Mouse (Mus musculus): Measurements from ENCODE around the gene Elmod3.
A peak's percentile ranks its signal among the peaks of the same experiment; 100 is the strongest.
"Not testable (repeated sequence)": the region's sequence is repeated elsewhere in the genome, so short reads cannot be mapped to it uniquely, and the experiment has no call there.

Elmod3 gene

DNA sequence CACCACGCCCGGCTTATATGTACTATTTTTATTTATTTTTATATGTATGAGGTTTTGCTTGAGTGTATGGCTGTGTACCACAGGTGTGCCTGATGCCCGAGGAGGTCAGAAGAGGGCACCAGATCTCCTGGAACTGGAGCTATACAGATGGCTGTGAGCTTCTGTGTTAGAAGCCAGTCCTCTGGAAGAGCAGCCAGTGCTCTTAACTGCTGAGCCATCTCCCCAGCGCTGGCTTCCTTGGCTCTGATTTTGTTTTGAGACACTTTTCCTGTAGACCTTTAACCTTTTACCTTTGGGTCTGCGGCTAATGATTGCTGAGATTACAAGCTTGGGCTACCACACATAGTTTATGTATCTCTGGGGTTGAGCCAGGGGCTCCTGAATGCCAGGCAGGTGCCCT, 30.7 kb downstream of the Elmod3 start:
- DNase-seq, result no peak

DNA sequence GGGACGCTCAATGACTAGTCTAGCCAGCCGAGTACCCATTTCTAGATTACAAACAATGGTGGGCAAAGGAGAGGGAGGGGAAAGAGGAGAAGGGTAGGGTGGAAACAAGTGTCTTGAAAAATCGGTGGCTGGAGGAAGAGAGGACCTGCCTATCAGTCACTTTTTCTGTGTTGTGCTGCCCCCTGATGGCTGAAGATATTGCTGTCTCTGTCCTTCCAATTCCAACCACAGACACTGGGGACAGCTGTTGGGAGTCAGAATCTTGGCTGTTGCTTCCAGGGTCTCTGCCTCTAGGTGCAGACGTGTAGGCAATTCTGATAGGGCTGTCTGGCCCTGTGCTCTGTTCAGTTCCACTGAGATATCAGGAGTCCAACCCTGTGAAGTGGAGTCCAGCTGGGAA, 32.2 kb downstream of the Elmod3 start:
- DNase-seq, result peak; percentile 69

DNA sequence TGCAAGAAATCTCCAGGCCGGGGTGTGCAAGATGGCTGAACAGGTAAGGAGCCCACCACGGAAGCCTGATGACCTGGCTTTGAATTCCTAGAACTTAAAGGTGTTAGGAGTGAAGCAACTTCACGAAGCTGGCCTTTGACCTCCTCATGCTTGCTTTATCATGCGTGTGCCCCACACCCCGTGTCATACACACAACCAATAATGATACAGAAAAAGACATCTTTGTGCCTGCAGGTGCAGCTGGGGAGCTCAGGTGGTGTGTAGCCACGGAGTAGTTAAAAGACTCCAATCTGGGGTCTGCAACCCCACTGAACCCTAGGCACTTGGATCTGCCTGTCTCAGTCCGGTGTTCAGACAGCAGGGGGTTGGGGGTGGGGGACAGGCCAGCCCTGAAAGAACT, 32.7 kb downstream of the Elmod3 start:
- DNase-seq, result no peak

DNA sequence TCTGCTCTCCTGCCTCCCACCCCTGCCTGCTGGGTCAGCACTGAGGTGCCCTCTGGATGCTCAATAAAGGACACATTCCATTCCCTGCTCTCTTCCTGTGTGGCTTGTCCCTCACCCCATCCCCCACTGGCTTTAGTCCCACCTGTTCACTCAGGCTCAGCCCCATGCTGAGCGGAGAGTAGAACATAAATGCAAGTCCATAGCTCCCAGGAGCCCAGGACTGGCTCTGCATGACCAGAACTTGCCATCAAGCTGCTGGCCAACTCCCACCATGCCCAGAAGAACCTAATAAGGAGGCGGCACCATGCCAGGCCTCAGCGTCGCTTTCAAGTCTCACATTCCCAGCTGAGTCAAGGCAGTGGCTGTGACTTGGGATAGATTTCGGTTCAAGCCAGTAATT, 35.3 kb downstream of the Elmod3 start:
- no peak for DNase-seq

DNA sequence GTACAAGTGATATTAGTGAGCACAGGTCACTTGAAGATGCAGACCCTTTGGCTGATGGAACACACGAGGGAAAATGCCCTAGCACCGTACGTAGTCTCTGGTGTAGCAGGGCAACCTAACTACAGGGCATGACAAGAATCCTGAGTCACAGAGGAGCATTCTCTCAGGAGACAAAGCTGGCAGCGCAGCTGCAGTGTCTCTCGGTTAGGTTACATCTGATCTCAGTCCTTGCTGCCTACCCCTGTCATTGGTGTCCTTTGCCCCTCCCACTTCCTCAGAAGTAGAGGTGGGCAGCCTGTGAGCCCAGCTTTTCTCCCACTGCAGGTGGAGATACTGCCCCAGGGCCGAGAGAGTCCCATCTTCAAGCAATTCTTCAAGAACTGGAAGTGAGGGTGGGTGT, 35.7 kb downstream of the Elmod3 start:
- DNase-seq, result no peak

DNA sequence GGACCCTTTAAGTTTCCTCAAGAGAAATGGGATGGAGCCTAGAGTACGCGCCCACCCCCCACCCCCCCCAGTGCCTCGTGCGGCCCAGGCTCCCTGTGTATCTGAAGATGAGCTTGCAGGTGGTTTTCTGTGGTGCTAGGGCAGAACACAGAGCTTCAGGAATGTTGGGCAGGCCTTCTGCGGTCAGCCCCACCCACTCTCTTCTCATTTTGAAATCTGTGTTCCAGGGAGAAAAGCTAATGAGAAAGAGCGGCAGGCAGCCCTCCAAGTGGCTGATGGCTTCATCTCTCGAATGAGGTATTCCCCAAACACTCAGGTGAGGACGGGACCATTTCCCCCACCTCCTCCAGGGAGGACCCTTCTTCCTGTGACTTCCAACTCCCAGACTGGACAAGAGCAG, 37.4 kb downstream of the Elmod3 start:
- no peak for DNase-seq

DNA sequence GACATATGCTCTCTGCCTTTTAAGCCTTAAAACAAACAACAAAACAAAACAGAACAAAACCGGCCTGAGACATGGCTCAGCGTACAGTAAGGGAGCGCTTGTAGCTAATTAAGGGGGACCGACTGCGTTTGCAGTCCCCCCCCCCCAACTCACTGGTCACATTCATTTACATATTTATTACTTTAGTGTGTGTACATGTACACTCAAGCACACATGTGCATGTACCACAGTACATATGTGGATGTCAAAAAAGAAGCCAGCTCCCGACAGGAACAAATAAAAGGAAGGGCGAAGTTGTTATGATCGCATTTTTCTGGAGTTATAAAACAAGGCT, 45.2 kb downstream of the Elmod3 start:
- DNase-seq, result no peak

DNA sequence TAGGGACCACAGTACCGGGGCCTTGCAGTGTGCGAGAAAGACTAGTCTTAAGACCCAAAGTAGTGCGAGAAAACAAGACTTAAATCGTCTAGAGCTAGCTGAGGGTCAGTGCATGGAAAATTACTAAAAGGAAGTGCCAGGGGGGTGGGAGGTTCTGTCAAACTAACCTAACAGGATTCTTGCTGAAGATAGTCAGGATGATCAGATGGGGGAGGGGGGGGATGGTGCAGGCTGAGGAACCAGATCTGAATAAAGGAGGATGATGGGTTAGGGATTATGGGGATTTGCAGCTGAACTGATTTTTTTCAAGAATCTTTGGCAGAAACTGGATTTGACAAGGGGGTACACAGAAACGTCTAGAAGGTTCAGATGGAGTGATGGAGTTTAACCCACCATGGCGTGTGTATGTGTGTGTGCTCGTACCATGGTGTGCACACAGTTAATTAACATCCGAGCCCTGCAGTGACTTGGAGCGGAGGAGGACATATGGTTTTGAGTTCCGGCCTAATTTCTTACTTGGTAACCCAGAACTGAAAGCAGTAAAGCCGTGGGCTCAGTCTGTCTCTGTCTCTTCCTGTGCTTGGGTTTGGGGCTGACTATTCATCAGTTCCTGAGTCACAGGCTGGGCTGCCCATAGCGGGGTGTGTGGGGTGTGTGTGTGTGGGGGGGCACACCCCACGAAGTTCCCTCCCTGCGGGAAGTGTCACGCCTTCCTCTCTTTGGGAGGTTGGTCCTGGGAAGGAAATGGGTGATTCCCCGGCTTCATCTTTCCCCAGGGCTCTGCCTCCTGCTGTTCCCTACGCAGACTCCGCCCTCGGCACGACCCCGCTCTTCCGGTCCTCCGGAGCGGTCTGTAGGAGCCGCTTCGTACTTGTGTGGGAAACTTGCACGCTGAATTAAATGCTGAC, 45.8 kb downstream of the Elmod3 start:
- DNase-seq, result no peak

DNA sequence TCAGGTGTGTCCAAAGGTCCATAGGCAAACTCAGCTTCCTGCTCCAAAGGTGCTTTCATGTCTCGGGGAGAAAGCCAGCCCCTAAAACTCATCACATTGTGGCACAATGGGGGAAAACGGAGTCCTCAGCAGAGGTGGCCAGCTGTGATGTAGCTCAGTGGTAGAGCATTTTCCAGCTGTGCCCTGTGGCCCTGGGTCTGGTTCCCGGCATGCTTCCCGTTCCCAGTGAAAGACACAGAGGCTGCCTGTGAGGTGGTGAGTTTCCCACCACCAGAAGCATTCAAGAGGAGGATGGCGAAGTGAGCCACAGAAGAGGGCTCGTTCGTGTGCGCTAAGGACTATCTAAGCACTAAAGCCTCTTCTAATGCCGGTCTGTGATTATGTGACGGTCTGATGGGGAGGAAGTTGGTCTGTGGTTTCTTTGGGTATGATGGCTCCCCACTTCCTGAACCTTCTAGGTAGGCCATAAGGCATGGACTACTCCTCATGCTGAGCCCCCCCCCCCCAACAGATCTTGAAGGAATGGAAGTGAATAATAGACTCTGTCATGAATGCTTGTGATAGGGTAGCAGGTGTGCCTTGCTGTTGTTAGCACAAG, 47.6 kb downstream of the Elmod3 start:
- DNase-seq, result no peak

DNA sequence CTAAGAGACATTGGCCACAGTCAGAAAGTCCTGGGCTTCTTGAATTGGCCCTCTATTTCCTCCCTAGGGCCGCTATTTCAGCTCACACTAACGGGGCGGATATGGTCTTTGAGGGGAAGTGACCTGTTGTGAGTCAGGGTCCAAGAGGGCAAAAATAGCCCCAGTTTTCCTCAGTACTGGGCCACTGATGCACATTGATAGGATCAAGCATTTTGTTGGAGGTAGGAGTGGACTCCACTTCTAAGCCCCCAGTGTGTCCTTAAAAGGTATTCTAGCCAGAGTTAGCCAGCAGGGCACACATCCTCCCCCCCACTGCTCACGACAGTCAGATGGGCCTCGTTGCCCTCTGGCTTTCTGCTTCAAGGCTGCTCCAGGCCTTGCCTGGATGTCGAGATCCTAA, 48.2 kb downstream of the Elmod3 start:
- no peak for DNase-seq

DNA sequence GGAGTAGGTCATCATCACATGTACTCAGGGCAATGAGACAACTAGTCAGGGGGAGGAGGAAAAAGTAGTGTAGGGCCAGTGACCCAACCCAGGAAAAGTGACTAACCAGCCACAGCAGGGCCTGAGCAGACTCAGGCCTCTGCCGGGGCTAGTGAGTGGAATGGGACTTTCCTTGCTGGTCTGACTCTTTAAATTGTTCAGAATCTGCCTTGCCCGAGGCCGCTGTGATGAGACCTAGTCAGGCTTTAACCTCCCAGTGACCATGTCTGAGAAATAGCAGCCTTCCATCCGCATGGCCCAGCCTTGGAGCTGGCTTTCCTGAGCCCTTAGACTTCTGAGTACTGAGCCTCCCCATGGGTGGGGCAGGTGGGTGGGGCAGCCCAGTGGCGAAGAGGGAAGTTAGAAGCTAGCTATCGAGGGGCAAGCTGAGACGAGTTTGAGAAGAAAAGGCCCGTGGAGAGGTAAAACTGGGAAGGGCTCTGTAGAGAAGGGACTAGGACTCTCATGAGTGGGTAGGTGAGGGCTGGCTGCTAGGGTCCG, 49.1 kb downstream of the Elmod3 start:
- no peak for DNase-seq

DNA sequence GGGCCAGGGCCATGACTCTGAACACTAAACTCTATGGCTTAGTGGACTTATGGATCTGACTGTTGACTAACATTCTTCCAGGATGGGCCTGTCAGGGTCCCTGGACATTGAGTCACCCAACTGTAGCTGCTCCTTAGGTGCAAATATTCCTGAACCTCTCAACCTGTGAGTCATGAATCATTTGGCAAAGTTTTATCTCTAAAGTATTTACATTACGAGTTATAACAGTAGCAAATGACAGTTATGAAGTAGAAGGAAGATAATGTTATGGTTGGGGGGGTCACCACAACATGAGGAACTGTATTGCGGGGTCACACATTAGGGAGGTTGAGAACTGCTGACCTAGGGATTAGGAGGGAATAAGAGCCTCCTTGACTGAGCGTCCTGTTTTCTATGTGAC, 50.4 kb downstream of the Elmod3 start:
- DNase-seq, result no peak

DNA sequence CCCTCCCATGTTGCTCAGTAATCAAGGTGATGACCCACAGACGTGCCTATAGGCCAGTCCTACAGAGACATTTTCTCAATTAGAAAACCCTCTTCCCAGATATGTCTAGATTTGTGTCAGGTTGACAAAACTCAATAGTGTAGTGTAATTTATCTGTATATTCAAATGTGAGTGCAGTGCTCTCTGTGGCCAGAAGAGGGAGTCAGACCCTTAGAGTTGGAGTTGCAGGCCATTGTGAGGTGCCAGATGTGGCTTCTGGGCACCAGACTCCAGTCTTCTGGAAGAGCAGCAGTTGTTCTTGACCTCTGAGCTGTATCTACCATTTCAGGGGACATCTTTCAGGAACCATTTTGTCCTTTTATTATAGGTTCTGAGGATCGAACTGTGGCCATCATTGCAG, 51.1 kb downstream of the Elmod3 start:
- no peak for DNase-seq

DNA sequence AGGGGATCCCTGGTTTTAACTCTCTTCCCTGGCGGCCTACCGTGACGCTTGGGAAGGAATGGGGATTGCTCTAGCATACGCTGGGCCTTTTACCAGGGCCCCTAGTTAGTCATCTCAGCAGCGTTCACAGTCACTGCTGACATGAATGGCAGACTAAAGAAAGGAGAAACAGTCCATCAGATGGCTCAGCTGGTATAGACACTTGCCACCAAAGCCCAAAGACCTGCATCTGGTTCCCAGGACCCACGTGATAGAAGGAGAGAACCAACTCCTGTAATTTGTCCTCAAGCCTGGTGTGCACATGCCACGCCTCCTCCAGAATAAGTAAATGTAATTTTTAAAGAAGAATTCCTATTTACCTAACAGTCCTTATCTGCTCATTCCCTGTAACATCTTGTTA, 52.8 kb downstream of the Elmod3 start:
- no peak for DNase-seq

DNA sequence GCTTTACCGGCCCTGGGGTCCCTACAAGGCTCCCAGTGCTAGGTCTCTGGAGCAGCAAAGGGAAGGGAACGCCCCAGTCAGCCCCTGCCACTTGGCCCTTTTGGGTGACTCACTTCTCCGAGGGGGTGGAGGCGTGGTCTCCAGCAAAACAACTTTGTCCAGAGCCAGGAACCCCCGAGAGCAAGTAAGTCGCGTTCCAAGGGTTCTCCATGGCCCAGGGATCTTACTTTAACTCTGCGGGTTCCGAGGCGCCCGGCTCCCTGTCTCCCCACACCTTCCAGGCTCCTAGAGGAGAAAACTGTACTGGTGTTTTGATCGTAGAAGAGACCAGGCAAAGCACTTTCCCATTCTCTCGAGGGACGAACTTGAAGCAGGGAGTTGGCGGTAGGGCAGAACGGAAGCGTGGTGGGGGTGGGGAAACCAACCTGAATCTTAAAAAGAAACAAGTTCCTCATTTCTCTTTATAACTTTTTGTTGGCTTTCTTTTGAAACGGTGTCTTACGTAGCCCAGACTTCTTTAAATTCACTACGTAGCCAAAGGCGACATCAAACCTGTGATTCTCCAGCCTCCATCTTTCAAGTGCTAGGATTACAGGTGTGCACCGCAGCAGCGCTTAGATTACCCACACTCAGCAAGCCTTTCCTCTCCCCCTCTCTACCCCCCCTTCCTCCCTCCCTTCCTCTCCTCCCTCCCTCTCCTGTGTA, 53.8 kb downstream of the Elmod3 start, which contains the start of gene Capg:
Capg (plus strand) TSS at position 109 of the 705 bp plus-strand sequence.
- no peak for DNase-seq

DNA sequence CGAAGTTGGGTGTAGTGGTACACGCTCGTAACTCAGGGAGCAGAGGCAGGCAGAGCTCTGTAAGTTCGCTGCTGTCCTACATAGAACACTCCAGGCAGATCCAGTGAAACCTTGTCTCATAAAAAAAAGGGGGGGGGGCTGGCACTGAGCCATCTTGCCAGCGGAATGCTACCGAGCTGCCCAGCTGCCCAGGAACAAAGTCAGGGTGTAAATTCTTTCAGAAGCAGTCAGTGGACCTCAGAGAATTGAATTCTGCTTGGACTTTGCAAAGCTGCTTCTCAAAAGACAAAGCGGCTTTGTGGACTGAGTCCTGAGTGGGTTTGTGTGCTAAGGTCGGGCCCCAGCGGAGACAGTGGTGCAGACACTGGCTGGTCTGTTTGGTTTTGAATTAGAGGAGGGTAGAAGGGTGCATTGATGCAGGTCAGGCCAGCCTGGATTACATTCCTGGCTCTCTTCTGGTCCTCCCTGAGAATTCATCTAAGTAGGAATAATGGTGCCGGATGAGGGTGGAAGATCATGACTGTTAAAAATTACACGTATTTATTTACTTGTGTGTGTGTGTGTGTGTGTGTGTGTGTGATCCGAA, 54.9 kb downstream of the Elmod3 start:
- DNase-seq, result no peak

DNA sequence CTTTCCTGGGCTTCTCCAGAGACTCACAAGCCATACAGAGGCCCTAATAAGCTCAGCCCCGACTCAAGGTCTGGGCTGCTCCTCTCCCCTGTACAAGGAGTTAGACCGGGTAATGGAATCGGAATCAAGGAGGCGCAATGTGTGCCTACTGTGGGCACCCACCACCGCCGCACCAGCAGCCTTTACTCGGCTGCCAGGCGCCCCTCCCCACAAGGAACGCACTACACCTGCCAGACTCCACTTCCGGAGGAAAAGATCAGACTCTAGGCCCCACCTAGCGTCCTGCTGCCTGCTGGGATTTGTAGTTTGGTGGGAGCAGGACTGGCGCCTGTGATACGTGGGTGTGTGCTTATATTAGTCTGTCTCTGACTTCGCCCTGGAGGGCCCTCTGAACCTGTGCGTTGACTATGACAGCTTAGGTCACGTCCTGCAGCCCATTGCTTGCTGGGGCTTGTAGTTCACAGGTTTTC, 59.6 kb downstream of the Elmod3 start:
- DNase-seq, result peak; percentile 96

DNA sequence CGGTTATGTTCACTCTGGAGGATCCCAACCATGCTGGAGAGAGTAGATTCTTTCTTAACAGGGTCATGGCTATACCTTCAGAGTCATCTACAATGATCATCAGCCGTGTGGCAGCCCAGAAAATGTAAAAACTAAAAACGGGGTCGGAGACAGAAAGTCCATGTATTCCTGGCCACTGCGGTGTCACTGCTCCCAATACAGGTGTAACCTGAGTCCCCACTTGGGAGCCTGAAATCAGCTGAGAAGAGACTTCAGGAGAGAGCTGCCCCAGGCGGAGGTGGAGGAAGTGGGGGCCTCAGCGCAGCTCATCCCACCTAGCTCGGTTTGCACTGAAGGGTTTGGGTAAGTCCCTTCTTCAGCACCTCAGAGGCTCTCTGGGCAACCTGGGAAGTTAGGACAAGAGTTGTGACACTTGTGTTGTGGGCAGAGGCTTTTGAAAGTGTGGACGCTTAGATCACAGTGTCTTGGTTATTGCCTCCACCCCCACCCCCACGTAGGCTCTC, 60.2 kb downstream of the Elmod3 start:
- peak; percentile 64 for DNase-seq

DNA sequence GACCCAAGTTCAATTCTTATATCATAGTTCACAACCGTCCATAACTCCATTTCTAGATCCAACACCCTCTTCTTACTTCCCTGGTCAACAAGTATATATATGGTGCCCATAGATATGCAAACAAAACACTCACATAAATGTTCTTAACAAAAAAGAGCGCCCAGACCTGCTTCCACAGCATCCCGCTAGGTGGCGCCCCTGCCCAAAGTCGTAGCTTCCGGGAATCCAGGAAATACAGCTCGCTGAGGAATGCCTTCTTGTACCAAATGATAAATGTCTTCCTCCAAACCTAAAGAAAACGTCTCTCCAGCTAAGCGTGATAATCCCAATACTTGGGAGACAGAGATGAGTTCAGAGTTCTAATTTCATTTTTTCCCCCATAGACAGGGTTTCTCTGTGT, 63.0 kb downstream of the Elmod3 start:
- DNase-seq, result peak; percentile 65

DNA sequence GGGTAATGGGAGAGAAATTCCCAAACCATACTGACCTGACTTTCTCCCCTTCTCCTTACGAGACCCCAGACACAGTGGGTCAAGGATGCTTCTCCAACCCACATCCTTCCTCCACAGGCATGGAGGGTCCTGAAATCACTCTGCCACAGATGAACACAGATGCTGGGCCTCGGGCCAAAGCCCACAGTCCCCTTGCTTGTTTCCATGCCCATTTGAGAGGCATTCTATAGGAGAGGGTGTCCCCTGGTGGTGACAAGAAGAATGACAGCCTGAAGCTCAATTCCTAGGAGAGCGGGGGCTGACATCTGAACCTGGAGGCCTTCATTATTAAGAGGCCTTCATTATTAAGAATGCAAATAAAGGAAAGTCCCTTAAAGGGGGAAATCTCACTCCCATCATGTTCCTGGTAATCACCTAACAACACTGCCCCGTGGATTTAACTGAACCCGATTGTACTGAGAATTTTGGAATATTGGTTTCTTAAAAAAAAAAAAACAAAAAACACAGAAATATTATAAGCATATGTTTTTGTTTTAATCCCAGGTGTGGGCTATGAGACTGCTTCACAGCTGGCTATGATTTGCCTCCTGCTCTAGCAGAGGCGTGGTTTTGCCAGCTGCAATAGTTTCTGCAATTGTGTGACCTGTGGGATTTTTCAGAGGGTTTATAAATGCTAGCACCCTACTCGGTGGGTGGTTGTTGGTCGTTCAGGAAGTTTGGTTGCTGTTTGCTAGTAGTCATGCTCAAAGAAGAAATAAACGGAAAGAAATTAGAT, 64.0 kb downstream of the Elmod3 start:
- DNase-seq, result peak; percentile 61

DNA sequence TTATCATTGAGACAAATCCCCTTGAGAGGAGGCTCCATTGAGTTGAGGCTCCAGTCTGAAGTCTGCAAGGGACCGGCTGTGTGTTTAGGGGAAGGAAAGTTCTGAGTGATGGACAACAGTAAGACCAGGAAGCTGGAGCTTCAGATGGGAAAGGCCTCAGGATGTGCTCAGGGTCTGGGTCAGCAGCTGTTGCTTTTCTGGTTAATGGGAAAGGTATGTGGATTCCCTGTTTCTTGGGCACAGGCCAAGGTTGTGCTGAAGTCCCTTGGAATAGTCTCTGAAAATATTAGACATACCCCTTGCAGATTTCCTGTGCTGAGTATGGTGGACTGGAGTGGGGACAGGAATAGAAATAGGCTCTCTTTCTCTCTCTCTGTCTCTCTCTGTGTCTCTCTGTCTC, 64.7 kb downstream of the Elmod3 start:
- DNase-seq, result not testable (repeated sequence)

DNA sequence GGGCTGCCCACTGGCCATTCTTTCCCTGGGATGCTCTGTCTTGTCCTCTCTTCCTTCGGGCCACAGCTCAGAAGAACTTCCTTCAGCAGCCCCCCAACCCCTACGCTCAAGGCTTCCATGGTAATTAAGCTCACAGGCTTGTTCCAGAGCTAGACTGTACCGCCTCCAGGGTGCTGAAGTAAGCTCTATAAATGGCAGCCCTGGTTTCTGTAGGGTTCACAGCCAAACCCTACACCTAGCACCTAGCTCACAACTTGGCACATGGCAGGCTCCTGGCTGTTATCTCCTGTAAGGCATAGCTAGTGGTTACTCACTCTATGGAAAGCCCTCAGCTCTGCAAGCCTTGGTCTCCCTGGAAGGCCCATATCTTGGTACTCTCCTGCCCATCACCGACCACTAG, 65.6 kb downstream of the Elmod3 start:
- no peak for DNase-seq
